Mouse (Mus musculus) heart, adult 9 months (tissue): ENCODE data around the gene Etv1.
"Not testable (repeated sequence)": the region's sequence is repeated elsewhere in the genome, so short reads cannot be mapped to it uniquely, and the experiment has no call there.

Source experiments
- DNase-seq, 2 experiments: peaks; one replicate each; pipeline ENCODE4 v3.0.0; 2022; ENCODE audit warnings: low spot score in 2 of 2

Etv1 gene

GRCm38 (mm10) chr12:38818320-38818719 is 39.1 kb downstream of the Etv1 start:
- no peak for DNase-seq

DNA sequence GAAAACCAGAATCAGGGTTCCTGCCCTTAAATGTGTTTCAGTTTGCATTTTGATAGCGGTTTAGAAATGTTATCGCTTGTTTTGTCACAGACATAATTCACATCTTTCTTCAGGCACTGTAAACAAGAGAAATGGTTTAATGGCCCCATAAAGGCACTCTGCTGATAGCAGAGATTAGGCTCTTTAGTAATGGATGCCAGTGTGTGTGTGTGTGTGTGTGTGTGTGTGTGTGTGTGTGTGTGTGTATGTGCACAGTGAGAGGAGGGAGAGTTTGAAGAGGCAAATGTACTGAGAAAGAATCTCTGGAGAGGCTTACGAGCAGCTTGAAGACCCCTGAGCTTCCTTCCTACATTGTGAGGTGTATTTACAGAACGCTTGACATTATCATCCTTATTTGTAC is 41.5 kb downstream of the Etv1 start:
- DNase-seq, result no peak

GRCm38 (mm10) chr12:38824405-38824804 is 45.2 kb downstream of the Etv1 start:
- no peak for DNase-seq

DNA sequence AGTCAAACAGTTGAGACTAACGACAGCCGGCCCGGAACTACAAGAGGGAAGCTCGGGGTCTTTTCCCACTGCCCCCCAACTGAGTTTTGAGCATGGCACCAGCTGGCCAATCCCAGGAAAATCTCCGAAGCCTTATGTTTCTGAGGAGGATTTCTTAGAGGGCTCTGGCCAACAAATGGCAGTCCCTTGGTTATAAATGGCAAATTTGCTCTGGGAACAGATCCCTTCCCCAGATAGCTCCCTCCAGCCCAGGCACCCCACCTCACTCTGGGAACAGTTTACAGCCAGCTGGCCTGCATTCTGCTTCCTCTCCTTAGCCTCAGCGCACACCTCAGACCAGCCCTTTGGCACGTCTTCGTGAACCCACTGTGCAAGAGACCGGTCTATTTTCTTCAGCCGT is 53.8 kb downstream of the Etv1 start:
- DNase-seq, result no peak

DNA sequence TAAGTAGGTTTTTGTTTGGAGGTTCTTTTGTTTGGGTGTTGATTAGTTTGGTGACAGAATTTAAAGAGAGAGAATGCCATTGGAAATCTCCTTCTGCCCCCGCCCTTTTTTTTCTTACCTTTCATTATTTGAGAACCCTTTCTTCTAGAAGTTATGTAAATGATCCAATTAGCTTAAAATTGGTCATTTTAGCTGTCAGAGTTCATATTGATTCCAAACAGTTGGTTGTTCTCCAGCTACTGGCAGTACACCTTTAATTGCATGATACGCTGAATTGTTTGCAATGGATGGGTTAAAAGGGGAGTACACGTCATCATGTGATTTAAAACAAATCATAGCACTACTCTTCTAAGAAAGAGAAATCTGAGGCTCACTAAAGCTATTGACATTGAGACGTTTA is 55.4 kb downstream of the Etv1 start:
- DNase-seq, result no peak

DNA sequence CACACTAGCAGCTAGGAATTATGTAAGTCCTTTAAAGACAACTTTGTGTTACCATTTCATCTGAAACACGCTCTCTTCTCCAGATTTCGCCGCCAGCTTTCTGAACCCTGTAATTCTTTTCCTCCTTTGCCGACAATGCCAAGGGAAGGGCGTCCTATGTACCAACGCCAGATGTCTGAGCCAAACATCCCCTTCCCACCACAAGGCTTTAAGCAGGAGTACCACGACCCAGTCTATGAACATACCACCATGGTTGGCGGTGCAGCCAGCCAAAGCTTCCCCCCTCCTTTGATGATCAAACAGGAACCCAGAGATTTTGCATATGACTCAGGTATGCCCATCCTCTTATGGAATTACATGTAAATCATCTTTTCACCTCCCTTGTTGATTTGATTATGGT is 55.8 kb downstream of the Etv1 start:
- DNase-seq, result not testable (repeated sequence)

DNA sequence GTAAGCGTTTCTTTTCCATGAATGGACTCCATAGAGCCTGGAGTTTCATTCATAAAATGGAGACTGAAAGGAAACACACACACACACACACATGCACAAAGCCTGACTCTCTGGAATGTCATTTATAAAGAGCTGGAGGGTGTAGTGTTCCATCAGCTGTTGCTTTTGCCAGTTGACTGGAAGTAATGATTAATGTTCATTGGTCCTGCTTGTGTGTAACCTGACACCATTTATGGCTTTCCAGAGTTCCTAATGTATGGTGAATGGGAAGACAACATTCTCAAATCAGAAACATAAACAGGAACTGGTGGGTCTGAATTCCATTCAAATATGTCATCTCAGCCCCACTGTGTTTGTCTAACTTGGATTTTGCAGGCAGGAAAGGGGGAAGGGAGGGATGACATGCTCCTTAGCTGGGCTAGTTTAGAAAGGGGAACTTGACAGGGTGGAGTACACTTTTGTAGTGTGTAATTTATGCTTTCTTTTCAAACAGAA is 64.7 kb downstream of the Etv1 start:
- peak; percentile 3 to 20 for DNase-seq

DNA sequence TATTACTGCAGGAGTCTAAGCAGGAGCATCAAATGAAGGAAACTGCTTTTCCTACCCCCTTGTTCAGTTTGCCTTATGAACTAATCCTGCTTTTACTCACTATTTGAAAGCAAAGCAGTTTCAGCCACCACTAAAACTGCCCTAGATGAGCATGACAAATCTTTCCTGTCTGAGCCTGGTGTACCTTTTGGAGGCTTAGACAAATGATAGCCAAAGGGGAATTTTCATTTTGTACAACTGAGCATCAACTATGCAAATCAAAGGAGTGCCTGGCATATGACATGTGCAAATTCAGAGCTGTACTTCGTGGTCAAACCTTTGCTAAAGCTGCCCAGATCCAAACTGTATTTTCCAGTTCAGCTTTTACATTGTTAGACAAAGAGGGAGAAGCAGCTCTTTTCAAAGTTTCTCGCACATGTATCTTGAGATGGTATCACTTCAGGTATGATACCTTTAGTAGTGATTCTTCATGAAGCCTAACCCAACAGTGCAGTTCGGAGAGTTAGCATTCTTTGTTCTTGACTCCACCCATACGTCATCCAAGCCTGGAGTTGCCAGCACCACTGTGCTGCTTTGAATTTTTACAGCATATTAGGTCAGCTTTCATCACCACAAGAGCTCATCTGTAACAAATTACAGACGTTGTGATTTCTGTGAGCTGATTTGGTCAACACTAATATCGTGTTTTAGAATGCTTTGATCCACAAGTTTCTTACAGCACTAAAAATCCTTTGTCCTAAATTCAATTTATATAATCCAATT is 68.5 kb downstream of the Etv1 start:
- DNase-seq, result no peak

DNA sequence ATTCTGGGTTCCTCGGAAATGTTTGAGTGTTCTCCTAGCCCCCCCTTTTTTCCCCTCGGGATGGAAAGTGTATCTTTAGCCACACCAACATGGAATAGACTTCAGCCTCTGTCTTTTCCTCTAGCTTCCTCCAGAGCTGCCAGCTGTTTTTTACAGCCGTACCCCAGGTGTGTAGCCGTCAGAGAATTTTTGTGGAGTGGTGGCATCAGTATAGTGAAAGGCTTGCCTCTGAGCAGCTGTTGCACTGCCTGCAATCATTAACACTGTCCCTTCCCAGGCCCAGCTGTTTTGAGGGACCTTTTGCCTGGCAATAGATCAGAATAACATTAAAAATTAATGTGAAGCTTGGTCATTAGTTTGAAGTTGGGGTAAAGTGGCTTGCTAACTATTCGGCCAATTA is 70.8 kb downstream of the Etv1 start:
- DNase-seq, result no peak

- DNase-seq, result no peak
Measured at GRCm38 (mm10) chr12:38854274-38854673, 75.1 kb downstream of the Etv1 start.

DNA sequence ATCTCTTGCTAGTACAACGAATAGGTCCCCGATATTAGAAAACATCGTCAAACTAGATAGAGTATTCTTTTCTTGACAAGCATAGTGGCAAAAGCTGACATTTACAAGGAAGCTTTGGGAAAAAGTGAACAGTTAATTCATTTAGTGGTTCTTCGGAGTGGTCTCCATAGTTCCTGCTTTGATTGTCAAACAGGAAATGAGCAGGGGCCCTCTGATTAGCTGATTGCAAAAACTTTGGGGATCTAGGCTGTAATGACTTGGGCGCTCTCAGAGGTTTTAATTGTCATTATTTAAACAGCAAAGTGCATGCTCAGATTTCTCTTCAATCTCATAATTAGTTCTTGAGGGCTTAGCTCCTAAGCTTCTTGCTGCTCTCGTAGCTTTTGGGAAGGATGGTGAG is 75.6 kb downstream of the Etv1 start:
- DNase-seq, result no peak

- no peak for DNase-seq
Measured at GRCm38 (mm10) chr12:38859675-38860074, 80.5 kb downstream of the Etv1 start.

GRCm38 (mm10) chr12:38860168-38861115 is 81.3 kb downstream of the Etv1 start:
- no peak for DNase-seq

GRCm38 (mm10) chr12:38863395-38863794 is 84.2 kb downstream of the Etv1 start:
- peak in 1 of 2 experiments; percentile 12 for DNase-seq

GRCm38 (mm10) chr12:38863982-38864828 is 85.0 kb downstream of the Etv1 start:
- DNase-seq, result peak in 1 of 2 experiments; percentile 1

DNA sequence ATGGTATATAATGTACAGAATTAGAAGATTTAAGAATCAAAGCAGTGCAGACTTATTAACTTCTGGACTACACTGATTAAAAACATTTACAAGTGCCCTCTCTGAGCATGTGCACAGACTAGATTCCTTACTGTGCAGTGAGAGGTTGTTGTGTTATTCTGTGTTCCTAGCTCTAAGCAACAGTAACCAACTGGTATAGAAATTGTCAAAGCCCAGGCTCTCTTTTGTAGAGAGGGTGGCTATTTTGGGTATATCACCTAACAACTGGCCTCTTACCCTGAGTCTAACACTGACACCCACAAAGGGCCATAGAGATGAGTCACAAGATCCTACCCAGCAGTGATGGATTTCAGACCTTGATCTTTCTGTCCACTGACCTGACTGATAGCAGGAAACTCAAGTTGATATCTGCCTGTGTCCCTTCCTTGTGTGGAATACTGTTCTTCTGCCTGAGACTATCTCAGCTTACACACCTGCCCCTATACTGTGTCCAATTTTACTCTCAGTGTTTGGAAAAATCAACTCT is 95.4 kb downstream of the Etv1 start:
- no peak for DNase-seq

DNA sequence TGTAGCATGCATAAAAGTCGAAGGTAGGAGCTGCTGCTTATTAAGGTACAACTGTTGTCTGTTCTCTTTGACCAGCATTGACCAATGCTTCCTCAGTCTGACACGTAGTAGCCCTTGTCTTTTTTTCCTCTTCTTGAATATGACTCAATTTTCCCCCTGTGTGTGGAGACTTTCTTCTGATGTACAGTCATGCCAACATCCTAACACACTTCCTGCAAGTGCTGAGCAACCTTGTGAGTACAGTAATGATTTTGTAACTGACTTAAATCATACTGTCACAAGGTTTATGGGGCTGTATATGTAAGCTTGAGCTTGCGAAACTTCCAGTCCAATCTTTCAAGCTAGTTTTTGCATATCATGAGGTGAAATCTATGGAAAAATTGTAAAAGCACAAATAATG is 125.3 kb downstream of the Etv1 start:
- DNase-seq, result no peak

- DNase-seq, result no peak
Measured at GRCm38 (mm10) chr12:38906314-38906713, 127.1 kb downstream of the Etv1 start.

DNA sequence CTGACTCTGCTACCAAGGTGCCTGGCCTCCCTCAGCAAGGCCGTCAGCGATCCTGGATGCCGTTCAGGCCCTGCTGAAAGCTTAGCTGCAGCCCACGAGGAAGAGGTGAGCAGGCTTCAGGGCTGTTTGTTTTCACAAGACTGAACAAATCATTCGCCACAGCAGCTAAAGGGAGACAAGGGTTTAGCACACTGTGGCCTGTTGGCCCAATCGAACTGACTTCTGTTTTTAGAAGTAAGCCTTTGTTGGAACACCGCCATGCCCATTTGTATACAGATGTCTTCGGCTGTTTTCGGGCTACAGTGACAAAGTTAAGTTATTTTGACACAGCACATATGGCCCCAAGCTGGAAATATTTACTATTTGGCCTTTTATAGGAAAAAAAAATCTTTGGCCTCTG is 127.6 kb downstream of the Etv1 start:
- peak; percentile 4 to 16 for DNase-seq

DNA sequence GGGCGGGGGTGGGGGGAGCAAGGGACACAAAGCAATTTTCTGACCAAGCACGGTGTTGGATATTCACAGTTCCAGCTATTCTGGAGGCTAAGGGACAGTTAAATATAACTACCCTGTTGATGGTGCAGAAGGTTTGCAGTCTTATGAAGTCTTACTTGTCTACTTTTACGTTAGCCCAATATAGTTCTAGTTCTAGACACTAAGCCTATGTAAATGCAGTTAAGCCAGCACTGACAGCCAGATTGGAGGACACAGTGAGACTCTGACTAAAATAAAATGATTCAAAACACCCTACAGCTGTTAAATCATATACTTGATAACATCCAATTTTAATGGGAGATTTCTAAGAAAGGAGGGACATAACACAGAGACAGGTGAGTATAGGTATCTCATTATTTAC is 129.8 kb downstream of the Etv1 start:
- DNase-seq, result no peak
